Mouse (Mus musculus): ENCODE results near the gene Rsu1.

GRCm38 (mm10) chr2:13192157-13192556 lies 79.1 kb downstream of the Rsu1 start:
- TF ChIP-seq CTCF (conservative IDR thresholded peaks at IDR 0.05; ENCODE audit: insufficient read depth, insufficient read length, low read depth, low read length) (no peak), POLR2A (IDR thresholded peaks at IDR 0.05; ENCODE audit: low read depth, low read length) (no peak)
